In genomic region chr2:32381141-32381774, GRCm38 (mm10) we compare ENCODE assay signal across 8 mouse cellular contexts. TPM values are rescaled to one million over a fixed set of nuclear protein-coding genes. Genes with fewer than 3 reads are reported as not detected.
A peak's percentile ranks its signal among the peaks of the same experiment; 100 is the strongest.
DNase-seq lines count a peak whose midpoint lies in the region; ATAC-seq lines count a peak whose summit lies in the region.

No protein-coding gene starts in this region.

- H3K9ac ChIP-seq in limb, embryonic 11.5 days (ENCODE audit: low read length): peak overlapping the region; percentile 38; the same call in 1 of the 2 replicates

- peak overlapping the region; percentile 62 for H3K4me3 ChIP-seq in limb, embryonic 11.5 days (ENCODE audit: low read depth, low read length)

- H3K9me3 ChIP-seq in limb, embryonic 11.5 days (ENCODE audit: control insufficient read depth, low read length): no peaks in the 10 kb centered on the region

- peak overlapping the region; percentile 97 for H3K4me2 ChIP-seq in limb, embryonic 11.5 days (ENCODE audit: low read depth, severe bottlenecking)

- H3K36me3 ChIP-seq in limb, embryonic 11.5 days (ENCODE audit: control insufficient read depth, insufficient read depth, low read length): peaks cover 23% of the 10 kb centered on the region

- H3K4me1 ChIP-seq in limb, embryonic 11.5 days (ENCODE audit: control insufficient read depth, insufficient read depth, low read length): peaks cover 7% of the 10 kb centered on the region

- peak; percentile 66 to 73 for DNase-seq in kidney, postnatal 4 days
- no peak for DNase-seq in kidney, postnatal 36 days
- DNase-seq in R1 (ENCODE audit: low read depth, low spot score): peak; percentile 71
- DNase-seq in limb, embryonic 11.5 days (ENCODE audit: low spot score): no peak
- no peak for DNase-seq in layer of hippocampus, adult 9-11 months

- under 1% methylated on average over 27 of the region's 27 CpGs for WGBS in limb, embryonic 11.5 days

- no peaks in the 10 kb centered on the region for H3K27me3 ChIP-seq in limb, embryonic 11.5 days (ENCODE audit: control insufficient read depth, insufficient read depth, low read length)

- peak; percentile 26 for ATAC-seq in erythroid progenitor cell, adult 5-6 weeks (replicated peaks; ENCODE audit: low FRiP score, poor library complexity, severe bottlenecking)
- peak; percentile 37; the same call in 1 of the 2 replicates for ATAC-seq in limb, embryonic 11.5 days (ENCODE audit: insufficient number of reproducible peaks, low FRiP score, low TSS enrichment, low read depth)
- peak; percentile 10 for ATAC-seq in monocyte, adult 5-6 weeks (replicated peaks; ENCODE audit: insufficient number of reproducible peaks, low FRiP score, low TSS enrichment, poor library complexity, severe bottlenecking)
- no peak; the same call in 1 of the 2 replicates for ATAC-seq in megakaryocyte progenitor cell, adult 5-6 weeks (replicated peaks; ENCODE audit: poor library complexity)

- H3K27ac ChIP-seq in limb, embryonic 11.5 days (replicated peaks; ENCODE audit: low read depth, low read length): no peak overlapping the region

RNA-seq across cellular contexts. Expression of gene 1110008P14Rik, which starts 0.5 kb away (rescaled TPM):
- 5.8 and 7.5 TPM in 2 replicates for total RNA-seq in erythroid progenitor cell, adult 5-6 weeks (2015; ENCODE audit: low replicate concordance)
- 3.7 and 7.2 TPM in 2 replicates for total RNA-seq in erythroid progenitor cell, adult 5-6 weeks (2017; ENCODE audit: low replicate concordance)
- polyA plus RNA-seq in limb, embryonic 11.5 days (2014; fragmentation: Nextera tagmentation; extraction: Ambion mirVana): 39.4 and 44.4 TPM in 2 replicates
- 9.7 to 24.0 TPM (median 21.3 TPM) in 3 replicates for total RNA-seq in monocyte, adult 5-6 weeks (2017)
- total RNA-seq in megakaryocyte progenitor cell, adult 5-6 weeks (2015): 15.3 and 18.1 TPM in 2 replicates
- 8.0 and 15.4 TPM in 2 replicates for total RNA-seq in megakaryocyte progenitor cell, adult 5-6 weeks (2017)

RNA-seq across cellular contexts. Expression of gene Lcn2, which starts 6.8 kb away (rescaled TPM):
- 1,234 and 1,375 TPM in 2 replicates for total RNA-seq in erythroid progenitor cell, adult 5-6 weeks (2015; ENCODE audit: low replicate concordance)
- 165 and 167 TPM in 2 replicates for total RNA-seq in erythroid progenitor cell, adult 5-6 weeks (2017; ENCODE audit: low replicate concordance)
- 0.35 TPM in 1 of 2 replicates, not detected in the other for polyA plus RNA-seq in limb, embryonic 11.5 days (2014; fragmentation: Nextera tagmentation; extraction: Ambion mirVana)
- 1.6 TPM in 1 of 3 replicates, not detected in the others for total RNA-seq in monocyte, adult 5-6 weeks (2017)
- 437 and 498 TPM in 2 replicates for total RNA-seq in megakaryocyte progenitor cell, adult 5-6 weeks (2015)
- 53.7 and 107 TPM in 2 replicates for total RNA-seq in megakaryocyte progenitor cell, adult 5-6 weeks (2017)

RNA-seq across cellular contexts. Expression of gene Ptges2, which starts 14.4 kb away (rescaled TPM):
- 0.42 and 0.72 TPM in 2 replicates for total RNA-seq in erythroid progenitor cell, adult 5-6 weeks (2015; ENCODE audit: low replicate concordance)
- total RNA-seq in erythroid progenitor cell, adult 5-6 weeks (2017; ENCODE audit: low replicate concordance): 0.51 TPM in 1 of 2 replicates, not detected in the other
- polyA plus RNA-seq in limb, embryonic 11.5 days (2014; fragmentation: Nextera tagmentation; extraction: Ambion mirVana): 29.0 and 32.3 TPM in 2 replicates
- total RNA-seq in monocyte, adult 5-6 weeks (2017): 2.2 to 7.0 TPM (median 3.6 TPM) in 3 replicates
- total RNA-seq in megakaryocyte progenitor cell, adult 5-6 weeks (2015): 6.3 and 12.1 TPM in 2 replicates
- 9.5 and 10.6 TPM in 2 replicates for total RNA-seq in megakaryocyte progenitor cell, adult 5-6 weeks (2017)

RNA-seq across cellular contexts. Expression of gene Dnm1, which starts 28.1 kb away (rescaled TPM):
- total RNA-seq in erythroid progenitor cell, adult 5-6 weeks (2015; ENCODE audit: low replicate concordance): not detected in 2 replicates
- total RNA-seq in erythroid progenitor cell, adult 5-6 weeks (2017; ENCODE audit: low replicate concordance): not detected in 2 replicates
- polyA plus RNA-seq in limb, embryonic 11.5 days (2014; fragmentation: Nextera tagmentation; extraction: Ambion mirVana): 36.1 and 39.9 TPM in 2 replicates
- total RNA-seq in monocyte, adult 5-6 weeks (2017): not detected in 3 replicates
- total RNA-seq in megakaryocyte progenitor cell, adult 5-6 weeks (2015): not detected in 2 replicates
- total RNA-seq in megakaryocyte progenitor cell, adult 5-6 weeks (2017): not detected in 2 replicates

RNA-seq across cellular contexts. Expression of gene Ciz1, which starts 29.1 kb away (rescaled TPM):
- 65.4 and 90.1 TPM in 2 replicates for total RNA-seq in erythroid progenitor cell, adult 5-6 weeks (2015; ENCODE audit: low replicate concordance)
- total RNA-seq in erythroid progenitor cell, adult 5-6 weeks (2017; ENCODE audit: low replicate concordance): 77.5 and 131 TPM in 2 replicates
- polyA plus RNA-seq in limb, embryonic 11.5 days (2014; fragmentation: Nextera tagmentation; extraction: Ambion mirVana): 52.2 and 67.8 TPM in 2 replicates
- 47.7 to 111 TPM (median 96.8 TPM) in 3 replicates for total RNA-seq in monocyte, adult 5-6 weeks (2017)
- 59.9 and 69.0 TPM in 2 replicates for total RNA-seq in megakaryocyte progenitor cell, adult 5-6 weeks (2015)
- total RNA-seq in megakaryocyte progenitor cell, adult 5-6 weeks (2017): 46.6 and 55.3 TPM in 2 replicates

Comparison
In these comparisons a context has a peak if more than half of its experiments do, and no peak if none do; other contexts are left out.
1. DNase-seq: peak in kidney, postnatal 4 days (2 of 2) and R1 (single experiment); none in kidney, postnatal 36 days (0 of 2), limb, embryonic 11.5 days (single experiment) and layer of hippocampus, adult 9-11 months (single experiment).
2. RNA of gene Lcn2, which starts 6.8 kb away (total RNA-seq): 165 to 1,375 TPM in erythroid progenitor cell, adult 5-6 weeks and 53.7 to 498 TPM in megakaryocyte progenitor cell, adult 5-6 weeks; 1.6 TPM in monocyte, adult 5-6 weeks; every median in the first group is over 10 times any median in the second.